ENCODE assay signal across 11 mouse cellular contexts in genomic region chr5:67752629-67753028, GRCm38 (mm10).
A peak's percentile ranks its signal among the peaks of the same experiment; 100 is the strongest.
DNase-seq lines count a peak whose midpoint lies in the region; ATAC-seq and TF ChIP-seq lines count a peak whose summit lies in the region.
"Had no signal": no experiment of that assay in that cellular context is flagged by ENCODE, and none has a peak within 500 bp of the region (broad histone marks: within the 10 kb centered on the region; RNA-seq: fewer than 3 reads in every experiment).

No protein-coding gene starts in this region.

- peaks cover 19% of the 10 kb centered on the region for H3K36me3 ChIP-seq in forebrain, embryonic 13.5 days (ENCODE audit: poor library complexity, severe bottlenecking)
- 0 out of 2 replicates have a peak, but pooled peaks cover 5% of the 10 kb centered on the region for H3K36me3 ChIP-seq in hindbrain, postnatal 0 days (ENCODE audit: insufficient read depth, low read length)
- H3K36me3 ChIP-seq in neural tube, embryonic 15.5 days: 0 out of 2 replicates have a peak, but pooled peaks cover 3% of the 10 kb centered on the region
- H3K36me3 ChIP-seq in kidney, embryonic 14.5 days (ENCODE audit: control insufficient read depth, insufficient read depth, low read length): no peaks in the 10 kb centered on the region

- intact Hi-C loops in left cerebral cortex, adult 2 months (cut with DNase I): loop anchor here (1.0 to 5.0 kb wide), 4 partner anchors 94 to 1770 kb away; partner anchors contain the start of gene Atp8a1
- intact Hi-C loops in left cerebral cortex, postnatal 14 days (cut with DNase I): loop anchor here (2.0 to 10.0 kb wide), 3 partner anchors 182 to 362 kb away; no protein-coding TSS in a partner anchor

- WGBS in forebrain, embryonic 13.5 days: 9% methylated on average over 10 of the region's 10 CpGs
- 16% methylated on average over 10 of the region's 10 CpGs for WGBS in hindbrain, postnatal 0 days
- WGBS in neural tube, embryonic 15.5 days: 21% methylated on average over 10 of the region's 10 CpGs
- 81% methylated on average over 10 of the region's 10 CpGs for WGBS in kidney, embryonic 14.5 days

- no peaks in the 10 kb centered on the region for H3K27me3 ChIP-seq in forebrain, embryonic 13.5 days
- H3K27me3 ChIP-seq in hindbrain, postnatal 0 days (ENCODE audit: insufficient read depth, low read length): no peaks in the 10 kb centered on the region
- H3K27me3 ChIP-seq in neural tube, embryonic 15.5 days (replicated peaks): no peaks in the 10 kb centered on the region
- H3K27me3 ChIP-seq in kidney, embryonic 14.5 days (ENCODE audit: control insufficient read depth, insufficient read depth, low read length): no peaks in the 10 kb centered on the region
- H3K27me3 ChIP-seq: liver, embryonic 12.5 days had no signal

- H3K9ac ChIP-seq in forebrain, embryonic 13.5 days: no peak overlapping the region
- no peak overlapping the region for H3K9ac ChIP-seq in hindbrain, postnatal 0 days (replicated peaks; ENCODE audit: low read length)
- H3K9ac ChIP-seq in neural tube, embryonic 15.5 days (replicated peaks): no peak overlapping the region
- H3K9ac ChIP-seq in kidney, embryonic 14.5 days (ENCODE audit: low read depth, low read length): no peak overlapping the region
- H3K9ac ChIP-seq: liver, embryonic 12.5 days had no signal

- H3K4me2 ChIP-seq in forebrain, embryonic 13.5 days: peak overlapping the region; percentile 40
- 0 out of 2 replicates have a peak overlapping the region, but pooled peaks have one; percentile 5 for H3K4me2 ChIP-seq in hindbrain, postnatal 0 days (ENCODE audit: low read depth, low read length)
- H3K4me2 ChIP-seq in neural tube, embryonic 15.5 days: no peak overlapping the region
- no peak overlapping the region for H3K4me2 ChIP-seq in kidney, embryonic 14.5 days (replicated peaks; ENCODE audit: low read depth, low read length)
- H3K4me2 ChIP-seq: liver, embryonic 12.5 days had no signal

- ATAC-seq in forebrain, embryonic 13.5 days: peak; percentile 71
- peak; percentile 55 for ATAC-seq in hindbrain, postnatal 0 days
- ATAC-seq in neural tube, embryonic 15.5 days (ENCODE audit: low FRiP score): peak; percentile 86
- no peak for ATAC-seq in kidney, embryonic 14.5 days (ENCODE audit: low FRiP score, low TSS enrichment)
- ATAC-seq: CD4-positive, CD25-positive, alpha-beta regulatory T cell, adult 4 months; liver, embryonic 12.5 days had no signal

- no peaks in the 10 kb centered on the region for H3K9me3 ChIP-seq in forebrain, embryonic 13.5 days (replicated peaks)
- no peaks in the 10 kb centered on the region for H3K9me3 ChIP-seq in hindbrain, postnatal 0 days (ENCODE audit: low read length)
- no peaks in the 10 kb centered on the region for H3K9me3 ChIP-seq in neural tube, embryonic 15.5 days (replicated peaks)
- no peaks in the 10 kb centered on the region for H3K9me3 ChIP-seq in kidney, embryonic 14.5 days (ENCODE audit: control insufficient read depth, low read length)
- H3K9me3 ChIP-seq: liver, embryonic 12.5 days had no signal

- no peak for DNase-seq in left cerebral cortex, adult 2 months (ENCODE audit: extremely low spot score in 1 of 2, low spot score in 2 of 2)
- DNase-seq in left cerebral cortex, postnatal 14 days (ENCODE audit: low spot score in 2 of 2): no peak
- peak; percentile 46 for DNase-seq in hindbrain, postnatal 0 days (ENCODE audit: low spot score)
- no peak for DNase-seq in retina, postnatal 1 day
- DNase-seq: thymus, postnatal 25 days had no signal

- peaks cover 25% of the 10 kb centered on the region for H3K4me1 ChIP-seq in forebrain, embryonic 13.5 days
- 0 out of 2 replicates have a peak, but pooled peaks cover 5% of the 10 kb centered on the region for H3K4me1 ChIP-seq in hindbrain, postnatal 0 days (ENCODE audit: insufficient read depth, low read length)
- H3K4me1 ChIP-seq in neural tube, embryonic 15.5 days: peaks cover 17% of the 10 kb centered on the region
- no peaks in the 10 kb centered on the region for H3K4me1 ChIP-seq in kidney, embryonic 14.5 days (ENCODE audit: control insufficient read depth, insufficient read depth, low read length)
- H3K4me1 ChIP-seq: liver, embryonic 12.5 days had no signal

- no peak overlapping the region for H3K4me3 ChIP-seq in left cerebral cortex, adult 2 months
- no peak overlapping the region for H3K4me3 ChIP-seq in forebrain, embryonic 13.5 days
- H3K4me3 ChIP-seq in hindbrain, postnatal 0 days (ENCODE audit: low read length): no peak overlapping the region
- H3K4me3 ChIP-seq in neural tube, embryonic 15.5 days (replicated peaks): no peak overlapping the region
- H3K4me3 ChIP-seq in kidney, embryonic 14.5 days (ENCODE audit: low read length): no peak overlapping the region
- H3K4me3 ChIP-seq: gastrocnemius, adult 2 months; liver, embryonic 12.5 days had no signal

- H3K27ac ChIP-seq in left cerebral cortex, adult 2 months: peak overlapping the region; percentile 50; the same call in 1 of the 2 replicates
- peak overlapping the region; percentile 72 for H3K27ac ChIP-seq in forebrain, embryonic 13.5 days
- peak overlapping the region; percentile 62; the same call in 1 of the 2 replicates for H3K27ac ChIP-seq in hindbrain, postnatal 0 days
- peak overlapping the region; percentile 60 for H3K27ac ChIP-seq in neural tube, embryonic 15.5 days (replicated peaks)
- no peak overlapping the region for H3K27ac ChIP-seq in kidney, embryonic 14.5 days (ENCODE audit: low read depth, low read length)
- H3K27ac ChIP-seq: gastrocnemius, adult 2 months; liver, embryonic 12.5 days had no signal

- no peak for TF ChIP-seq CTCF in left cerebral cortex, adult 2 months (IDR thresholded peaks at IDR 0.05)
- no peak for TF ChIP-seq CTCF in hindbrain, postnatal 0 days (IDR thresholded peaks at IDR 0.05; ENCODE audit: low read depth)

Comparison
In these comparisons a context has a peak if more than half of its experiments do, and no peak if none do; other contexts are left out.
1. H3K4me2 ChIP-seq: peak in forebrain, embryonic 13.5 days (single experiment) and hindbrain, postnatal 0 days (single experiment); none in neural tube, embryonic 15.5 days (single experiment) and kidney, embryonic 14.5 days (single experiment).